Mouse (Mus musculus): ENCODE measurements at regions not wholly inside any gene's neighbourhood (a gene's known extent, or its start where the extent isn't known, plus 50 kb on each side); places are given as distances from the start of the nearest gene placed in this dataset.
A peak's percentile ranks its signal among the peaks of the same experiment; 100 is the strongest.
"Not testable (repeated sequence)": the region's sequence is repeated elsewhere in the genome, so short reads cannot be mapped to it uniquely, and the experiment has no call there.

DNA sequence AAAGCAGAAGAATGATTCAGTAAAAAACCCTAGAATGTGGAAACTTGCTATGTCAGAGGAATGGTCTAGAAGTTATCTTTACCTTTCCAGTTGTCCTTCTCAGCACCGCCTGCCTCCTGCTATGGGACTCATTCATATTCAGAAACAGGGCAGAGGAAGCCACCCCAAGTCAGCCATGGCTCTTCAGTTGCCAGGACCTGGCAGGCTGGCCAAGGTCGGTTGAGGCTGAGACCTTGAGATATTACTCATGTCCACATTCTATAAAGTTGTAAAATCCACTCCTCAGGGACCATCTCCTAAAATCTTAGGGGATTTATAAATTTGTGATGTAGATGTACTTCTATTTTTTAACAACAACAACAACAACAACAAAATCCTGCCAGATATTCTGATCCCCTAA is 580.7 kb upstream of the Klhl29 start:
- no peak for DNase-seq (ENCODE audit: low read depth, low spot score)

- DNase-seq (ENCODE audit: low read depth, low spot score): no peak
Measured at GRCm38 (mm10) chr12:5955564-5955963, 580.1 kb upstream of the Klhl29 start.

- DNase-seq (ENCODE audit: low read depth, low spot score): no peak
Measured at GRCm38 (mm10) chr12:5943346-5943925, 568.0 kb upstream of the Klhl29 start.

- DNase-seq (ENCODE audit: low read depth, low spot score): no peak
Measured at GRCm38 (mm10) chr12:5921262-5921661, 545.8 kb upstream of the Klhl29 start.

DNA sequence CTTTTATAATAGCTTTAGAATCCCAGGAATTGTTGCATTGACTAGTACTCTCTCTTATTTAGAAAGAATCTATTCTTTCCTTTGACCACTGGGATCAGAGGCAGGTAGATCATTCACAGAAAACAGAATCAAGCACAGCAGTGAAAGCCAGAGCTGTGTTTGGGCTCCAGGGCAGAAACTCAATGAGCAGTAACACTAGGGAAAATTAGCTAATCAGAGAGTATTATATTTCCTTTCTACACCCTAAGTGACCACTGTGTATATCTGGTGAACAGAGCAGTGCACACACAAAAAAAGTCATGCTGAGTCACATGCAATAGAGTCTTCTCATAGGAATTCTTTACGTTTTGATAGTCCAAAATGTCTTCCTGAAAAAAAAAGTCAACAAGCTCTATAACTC is 542.5 kb upstream of the Klhl29 start:
- DNase-seq (ENCODE audit: low read depth, low spot score): no peak

- DNase-seq (ENCODE audit: low read depth, low spot score): no peak
Measured at GRCm38 (mm10) chr12:5906251-5906650, 530.8 kb upstream of the Klhl29 start.

DNA sequence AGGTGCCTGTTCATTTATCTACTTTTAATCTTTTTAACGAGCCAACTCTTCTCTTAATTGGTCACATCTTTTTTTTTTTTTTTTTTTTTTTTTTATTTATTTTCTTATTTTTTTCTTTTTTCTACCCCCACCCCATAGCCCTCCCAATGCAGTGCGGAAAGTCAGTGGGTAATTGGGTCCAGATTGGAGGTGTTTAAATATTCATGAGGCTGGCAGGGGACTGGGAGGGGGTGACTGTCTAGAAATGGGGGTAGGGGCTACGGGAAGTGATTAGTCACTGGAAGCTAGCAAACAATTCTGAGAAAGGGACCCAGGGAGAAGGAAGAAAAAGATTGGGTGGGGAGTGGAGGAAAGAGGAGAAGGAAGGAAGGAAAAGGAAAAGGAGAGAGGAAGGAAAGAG is 516.3 kb upstream of the Klhl29 start:
- not testable (repeated sequence) for DNase-seq (ENCODE audit: low read depth, low spot score)

DNA sequence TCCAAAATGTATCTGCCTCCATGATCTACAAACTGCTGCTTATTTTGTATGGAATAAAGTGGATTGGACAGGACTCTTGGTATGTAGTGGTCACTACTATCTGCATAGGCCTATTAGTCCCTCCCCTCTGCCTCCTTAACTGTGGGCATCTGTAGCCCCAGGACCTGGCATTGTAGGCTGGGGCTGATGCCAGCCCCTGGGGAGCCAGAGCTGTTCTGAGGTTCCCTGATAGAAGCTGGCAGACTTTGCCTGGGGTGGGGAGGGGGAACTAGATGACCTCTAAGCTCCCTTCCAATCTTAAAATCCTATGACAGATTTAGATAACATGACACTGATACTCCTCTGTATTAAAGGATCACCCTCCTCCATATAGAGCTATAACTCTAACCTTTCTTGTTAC is 491.2 kb upstream of the Klhl29 start:
- no peak for DNase-seq (ENCODE audit: low read depth, low spot score)

- DNase-seq (ENCODE audit: low read depth, low spot score): no peak
Measured at GRCm38 (mm10) chr12:5859795-5860194, 484.3 kb upstream of the Klhl29 start.

GRCm38 (mm10) chr12:5856421-5856820 is 480.9 kb upstream of the Klhl29 start:
- DNase-seq (ENCODE audit: low read depth, low spot score): peak; percentile 11

- DNase-seq (ENCODE audit: low read depth, low spot score): no peak
Measured at GRCm38 (mm10) chr12:5810427-5810826, 434.9 kb upstream of the Klhl29 start.

DNA sequence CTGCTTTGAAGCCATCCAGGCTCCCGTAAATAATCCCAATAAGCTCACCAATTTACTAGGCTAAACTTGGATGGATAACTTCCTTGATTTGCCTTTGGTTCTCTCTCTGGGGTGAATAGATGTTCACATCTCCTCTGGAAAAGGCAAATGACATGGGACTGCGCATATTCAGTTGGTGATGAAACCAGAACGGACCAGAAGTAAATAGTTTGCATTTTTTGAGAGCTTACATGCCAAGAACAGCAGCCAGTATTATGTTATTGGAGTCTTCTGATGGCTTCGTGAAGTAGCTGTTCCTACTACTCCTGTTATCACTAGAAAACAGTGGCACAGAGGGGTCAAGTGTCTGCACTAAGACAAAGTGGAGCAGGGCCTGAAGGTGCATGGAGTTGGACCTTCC is 434.5 kb upstream of the Klhl29 start:
- no peak for DNase-seq (ENCODE audit: low read depth, low spot score)

DNA sequence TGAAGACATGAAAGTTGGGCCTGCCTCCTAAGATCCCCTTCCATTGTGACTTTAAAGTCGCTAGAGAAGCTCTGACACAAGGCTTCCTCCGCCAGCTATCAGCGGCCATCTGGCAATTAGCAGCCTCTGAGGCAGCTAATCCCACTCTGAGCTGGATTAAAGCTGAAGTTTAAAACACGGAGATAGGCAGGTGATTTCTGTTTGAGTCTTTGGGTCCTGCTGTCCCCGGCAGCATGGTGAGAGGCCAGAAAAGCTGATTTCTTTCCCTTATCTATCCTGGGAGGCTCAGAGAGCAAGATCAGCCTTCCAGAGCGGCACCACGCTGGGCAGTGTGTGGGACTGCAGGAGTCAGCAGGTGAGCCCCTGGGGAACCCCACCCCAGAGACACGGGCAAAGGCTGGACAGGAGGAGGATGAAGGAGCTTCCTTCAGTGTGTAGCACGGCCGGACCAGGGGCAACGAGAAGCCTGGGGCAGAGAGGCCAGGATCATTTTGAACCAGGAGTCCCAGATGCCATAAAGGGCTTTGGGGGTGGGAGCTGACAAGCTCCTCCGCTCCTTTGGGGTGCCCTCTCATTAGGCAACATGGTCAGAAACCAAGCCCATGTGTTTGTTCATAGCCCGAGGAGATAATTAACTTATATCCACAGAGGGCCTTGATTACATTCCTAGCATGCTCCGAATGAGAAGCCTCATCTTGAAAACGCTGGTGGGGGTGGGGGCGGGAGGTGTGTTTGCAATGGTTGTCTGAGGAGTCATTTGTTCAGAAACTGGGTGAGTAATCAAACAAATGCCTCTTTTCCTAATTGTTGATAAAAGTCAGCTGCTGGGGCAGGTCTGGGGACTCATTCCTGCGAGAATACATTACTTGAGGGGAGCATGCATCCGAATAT is 432.8 kb upstream of the Klhl29 start:
- no peak for DNase-seq (ENCODE audit: low read depth, low spot score)

GRCm38 (mm10) chr12:5805731-5806130 is 430.2 kb upstream of the Klhl29 start:
- DNase-seq (ENCODE audit: low read depth, low spot score): no peak

- no peak for DNase-seq (ENCODE audit: low read depth, low spot score)
Measured at GRCm38 (mm10) chr12:5793051-5793450, 417.6 kb upstream of the Klhl29 start.

DNA sequence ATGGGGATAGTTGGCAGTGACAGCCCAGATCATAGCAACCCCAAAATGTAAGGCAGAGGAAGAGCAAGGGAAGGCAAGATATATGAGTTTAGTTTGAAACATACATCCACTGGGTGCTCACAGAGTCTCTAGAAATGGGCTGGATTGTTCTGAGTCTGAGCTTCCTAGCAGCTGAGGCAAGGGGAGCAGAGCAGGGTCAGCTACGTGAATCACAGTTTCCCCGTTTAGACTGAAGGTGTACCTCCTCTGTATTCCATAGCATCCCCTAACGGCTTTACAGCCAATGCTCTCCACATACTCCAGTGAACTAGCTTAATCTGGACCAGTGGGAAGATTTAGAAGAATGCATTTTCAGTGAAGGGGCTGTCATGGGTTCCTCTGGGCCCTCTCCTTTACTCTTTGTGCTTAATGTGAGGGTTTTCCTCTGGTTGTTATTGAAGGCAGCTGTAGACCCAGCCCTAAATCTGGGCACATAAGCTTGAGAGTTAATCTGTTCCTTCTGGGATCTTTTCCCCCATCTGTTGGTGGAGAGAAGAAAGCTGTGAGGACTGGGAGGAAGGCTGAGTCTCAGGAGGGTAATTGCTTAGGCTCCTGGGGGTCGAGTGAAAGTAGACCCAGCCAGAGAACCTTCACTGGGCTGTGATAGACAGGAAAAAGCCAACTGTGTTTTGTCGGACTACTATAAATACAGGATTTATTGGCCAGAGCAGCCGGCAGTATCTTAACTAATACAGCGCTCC is 411.8 kb upstream of the Klhl29 start:
- DNase-seq (ENCODE audit: low read depth, low spot score): peak; percentile 28

GRCm38 (mm10) chr12:5781276-5781675 is 405.8 kb upstream of the Klhl29 start:
- no peak for DNase-seq (ENCODE audit: low read depth, low spot score)

- no peak for DNase-seq (ENCODE audit: low read depth, low spot score)
Measured at GRCm38 (mm10) chr12:5777556-5777955, 402.1 kb upstream of the Klhl29 start.

DNA sequence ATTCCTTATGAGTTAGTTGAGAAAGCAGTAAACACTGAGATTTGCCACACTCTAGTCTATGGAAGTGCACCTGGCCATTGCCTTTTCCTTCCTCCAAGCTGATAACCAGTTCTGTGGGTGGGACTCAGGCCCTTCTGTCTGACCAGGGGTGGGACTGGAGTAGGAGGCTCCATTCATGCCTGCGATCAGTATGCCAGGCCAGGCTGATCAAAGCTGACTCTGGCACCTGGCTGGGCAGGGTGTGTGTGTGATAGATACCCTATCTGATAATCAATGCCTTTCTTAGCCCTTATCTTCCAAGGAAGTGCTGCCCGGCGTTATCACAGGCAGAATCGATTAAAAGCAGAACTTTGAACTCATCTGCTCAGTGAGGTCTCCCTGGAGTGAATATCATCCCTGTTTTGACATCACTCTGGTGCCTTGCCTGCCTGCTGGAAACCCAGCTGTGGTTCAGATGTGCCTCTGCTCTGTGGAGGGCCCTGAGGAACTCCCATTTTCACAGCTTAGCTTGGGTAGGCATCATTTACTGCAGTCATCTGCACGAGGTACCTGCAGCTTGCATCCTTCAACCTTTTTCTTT is 396.0 kb upstream of the Klhl29 start:
- no peak for DNase-seq (ENCODE audit: low read depth, low spot score)

DNA sequence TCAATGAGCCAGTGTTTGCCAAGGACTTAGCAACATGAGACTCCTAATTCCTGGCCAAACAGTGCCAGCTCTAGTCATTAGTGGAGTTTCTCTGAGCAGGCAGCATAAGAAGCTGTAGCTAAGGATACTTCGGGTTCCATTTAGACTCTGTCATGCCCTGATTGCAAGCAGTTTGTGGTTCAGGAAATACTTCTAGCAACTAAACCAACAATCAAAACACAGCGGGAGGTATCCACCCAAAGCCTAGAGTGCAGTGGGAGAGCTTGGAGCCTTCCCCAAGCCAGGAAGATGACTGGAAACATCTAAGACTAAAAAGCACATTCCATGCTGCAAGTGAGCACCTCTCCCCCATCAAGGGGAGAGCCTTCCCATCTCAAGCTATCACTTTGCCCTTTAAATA is 395.0 kb upstream of the Klhl29 start:
- DNase-seq (ENCODE audit: low read depth, low spot score): no peak

- no peak for DNase-seq (ENCODE audit: low read depth, low spot score)
Measured at GRCm38 (mm10) chr12:5764445-5765170, 389.1 kb upstream of the Klhl29 start.

DNA sequence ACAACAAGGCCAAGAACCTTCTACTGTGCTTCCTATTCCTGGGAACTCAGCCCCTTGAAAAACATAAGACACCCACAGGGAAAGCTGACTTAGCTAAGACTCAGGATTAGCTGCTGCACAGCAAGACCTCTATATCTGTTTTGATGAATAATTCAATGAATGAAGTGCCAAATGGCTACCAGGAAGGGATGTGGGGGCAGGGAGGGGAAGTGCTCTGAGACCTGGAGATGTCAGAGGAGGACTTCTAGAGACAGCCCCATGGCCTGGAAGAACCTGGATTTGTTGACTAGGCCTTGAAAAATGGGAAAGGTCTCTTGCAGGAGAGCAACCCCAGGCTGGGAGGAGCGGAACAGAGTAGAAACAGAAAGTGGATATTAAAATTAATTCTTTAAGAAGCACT is 388.5 kb upstream of the Klhl29 start:
- DNase-seq (ENCODE audit: low read depth, low spot score): no peak

All from mesoderm, embryonic 11.5 days (tissue).